ENCODE assay signal across 14 mouse cellular contexts in genomic region chr1:194982931-194983690, GRCm38 (mm10). TPM values are rescaled to one million over a fixed set of nuclear protein-coding genes. Genes with fewer than 3 reads are reported as not detected.
DNase-seq lines count a peak whose midpoint lies in the region; ATAC-seq and TF ChIP-seq lines count a peak whose summit lies in the region.
"Had no signal": no experiment of that assay in that cellular context is flagged by ENCODE, and none has a peak within 500 bp of the region (broad histone marks: within the 10 kb centered on the region; RNA-seq: fewer than 3 reads in every experiment).

No protein-coding gene starts in this region.

- peaks cover 3% of the 10 kb centered on the region; the same call in 1 of the 2 replicates for H3K36me3 ChIP-seq in forebrain, postnatal 0 days (ENCODE audit: insufficient read depth)
- no peaks in the 10 kb centered on the region for H3K36me3 ChIP-seq in forebrain, embryonic 13.5 days (ENCODE audit: poor library complexity, severe bottlenecking)
- H3K36me3 ChIP-seq in midbrain, embryonic 10.5 days = no peaks in the 10 kb centered on the region
- H3K36me3 ChIP-seq in limb, embryonic 10.5 days = no peaks in the 10 kb centered on the region
- H3K36me3 ChIP-seq: neural tube, embryonic 13.5 days had no signal

- H3K9ac ChIP-seq in forebrain, postnatal 0 days = no peak overlapping the region
- H3K9ac ChIP-seq in forebrain, embryonic 13.5 days = no peak overlapping the region
- H3K9ac ChIP-seq: neural tube, embryonic 13.5 days had no signal

- no peaks in the 10 kb centered on the region for H3K9me3 ChIP-seq in forebrain, postnatal 0 days (ENCODE audit: low read length)
- no peaks in the 10 kb centered on the region for H3K9me3 ChIP-seq in forebrain, embryonic 13.5 days (replicated peaks)
- H3K9me3 ChIP-seq in midbrain, embryonic 10.5 days (replicated peaks) = no peaks in the 10 kb centered on the region
- H3K9me3 ChIP-seq in limb, embryonic 10.5 days (replicated peaks) = no peaks in the 10 kb centered on the region
- H3K9me3 ChIP-seq: neural tube, embryonic 13.5 days had no signal

- H3K4me3 ChIP-seq in forebrain, postnatal 0 days (ENCODE audit: low read depth, low read length) = no peak overlapping the region
- no peak overlapping the region for H3K4me3 ChIP-seq in forebrain, embryonic 13.5 days
- H3K4me3 ChIP-seq in cortical plate, adult 2 months (ENCODE audit: insufficient read depth, low read length) = no peak overlapping the region
- no peak overlapping the region for H3K4me3 ChIP-seq in midbrain, embryonic 10.5 days
- no peak overlapping the region for H3K4me3 ChIP-seq in limb, embryonic 10.5 days
- H3K4me3 ChIP-seq: neural tube, embryonic 13.5 days had no signal

- H3K27me3 ChIP-seq in forebrain, postnatal 0 days (ENCODE audit: insufficient read depth, low read length) = no peaks in the 10 kb centered on the region
- no peaks in the 10 kb centered on the region for H3K27me3 ChIP-seq in forebrain, embryonic 13.5 days
- H3K27me3 ChIP-seq in midbrain, embryonic 10.5 days (ENCODE audit: low read depth, poor library complexity, severe bottlenecking) = no peaks in the 10 kb centered on the region
- H3K27me3 ChIP-seq in limb, embryonic 10.5 days (ENCODE audit: low read depth, poor library complexity, severe bottlenecking) = no peaks in the 10 kb centered on the region
- H3K27me3 ChIP-seq: neural tube, embryonic 13.5 days had no signal

- ATAC-seq in forebrain, postnatal 0 days = no peak
- no peak for ATAC-seq in forebrain, embryonic 13.5 days
- ATAC-seq: midbrain, embryonic 16.5 days had no signal

- H3K4me2 ChIP-seq in forebrain, postnatal 0 days (ENCODE audit: low read depth) = no peak overlapping the region
- H3K4me2 ChIP-seq in forebrain, embryonic 13.5 days = no peak overlapping the region
- H3K4me2 ChIP-seq: neural tube, embryonic 13.5 days had no signal

- H3K4me1 ChIP-seq in forebrain, postnatal 0 days (ENCODE audit: insufficient read depth) = peaks cover 6% of the 10 kb centered on the region
- H3K4me1 ChIP-seq in forebrain, embryonic 13.5 days = peaks cover 12% of the 10 kb centered on the region
- H3K4me1 ChIP-seq in cortical plate, adult 2 months (ENCODE audit: control insufficient read depth, insufficient read depth, low read length) = peaks cover 12% of the 10 kb centered on the region
- H3K4me1 ChIP-seq in midbrain, embryonic 10.5 days = peaks cover 4% of the 10 kb centered on the region
- no peaks in the 10 kb centered on the region for H3K4me1 ChIP-seq in limb, embryonic 10.5 days

- TF ChIP-seq POLR2A in cortical plate, adult 2 months (IDR thresholded peaks at IDR 0.05; ENCODE audit: extremely low read depth, insufficient read depth, low read length) = no peak

- 46% methylated on average over 5 of the region's 5 CpGs for WGBS in forebrain, postnatal 0 days
- 76% methylated on average over 5 of the region's 5 CpGs for WGBS in forebrain, embryonic 13.5 days
- WGBS in midbrain, embryonic 10.5 days = 86% methylated on average over 5 of the region's 5 CpGs
- WGBS in limb, embryonic 10.5 days = 91% methylated on average over 5 of the region's 5 CpGs

- TF ChIP-seq CTCF in forebrain, postnatal 0 days (IDR thresholded peaks at IDR 0.05; ENCODE audit: low read depth) = no peak
- TF ChIP-seq CTCF in cortical plate, adult 2 months (IDR thresholded peaks at IDR 0.05; ENCODE audit: extremely low read depth, insufficient read depth, low read length) = no peak

- no peak overlapping the region for H3K27ac ChIP-seq in forebrain, postnatal 0 days (ENCODE audit: low read depth, low read length)
- no peak overlapping the region; the same call in 1 of the 2 replicates for H3K27ac ChIP-seq in forebrain, embryonic 13.5 days
- peak overlapping the region; percentile 41; the same call in 1 of the 2 replicates for H3K27ac ChIP-seq in cortical plate, adult 2 months (ENCODE audit: insufficient read depth, low read length)
- H3K27ac ChIP-seq in midbrain, embryonic 10.5 days (replicated peaks) = no peak overlapping the region
- H3K27ac ChIP-seq in limb, embryonic 10.5 days = no peak overlapping the region
- H3K27ac ChIP-seq: macrophage; neural tube, embryonic 13.5 days had no signal

- peak; percentile 37 for DNase-seq in forebrain, postnatal 0 days
- peak; percentile 17 for DNase-seq in 3T3-L1 (ENCODE audit: low read depth, low spot score)
- DNase-seq in Muller cell, postnatal 12 days (ENCODE audit: inconsistent ontology term) = peak; percentile 42
- no peak for DNase-seq in midbrain, embryonic 10.5 days (ENCODE audit: low spot score)
- no peak for DNase-seq in limb, embryonic 10.5 days (ENCODE audit: low spot score)
- DNase-seq: adrenal gland, postnatal 25 days; kidney, postnatal 4 days; right cerebral cortex, adult 18-20 months; thymus, adult 2 months had no signal

RNA-seq across cellular contexts. Expression of gene Cd34, which starts 44.5 kb away (rescaled TPM):
- total RNA-seq in forebrain, postnatal 0 days (2014; rRNA removed) = 23.2 and 23.9 TPM in 2 replicates
- polyA plus RNA-seq in forebrain, postnatal 0 days (2015; fragmentation: Nextera tagmentation; extraction: Ambion mirVana) = 22.0 and 24.5 TPM in 2 replicates
- 31.8 and 33.2 TPM in 2 replicates for polyA plus RNA-seq in forebrain, embryonic 13.5 days (2015; fragmentation: Nextera tagmentation; extraction: Ambion mirVana)
- 85.9 and 99.4 TPM in 2 replicates for polyA plus RNA-seq in cortical plate, adult 2 months (2012; rRNA removed)
- polyA plus RNA-seq in midbrain, embryonic 10.5 days (2016; fragmentation: Nextera tagmentation; extraction: Ambion mirVana) = 51.5 and 56.2 TPM in 2 replicates
- 51.7 and 52.3 TPM in 2 replicates for polyA plus RNA-seq in limb, embryonic 10.5 days (2016; fragmentation: Nextera tagmentation; extraction: Ambion mirVana)

Comparison
In these comparisons a context has a peak if more than half of its experiments do, and no peak if none do; other contexts are left out.
1. DNase-seq: peak in forebrain, postnatal 0 days (single experiment), 3T3-L1 (single experiment) and Muller cell, postnatal 12 days (single experiment); none in midbrain, embryonic 10.5 days (single experiment) and limb, embryonic 10.5 days (single experiment).